Mouse (Mus musculus) fibroblast of lung, adult 2 months (primary cell): ENCODE results near the gene Ccdc85b.
A peak's percentile ranks its signal among the peaks of the same experiment; 100 is the strongest.

ENCODE experiments used
- DNase-seq: peaks from one replicate; pipeline ENCODE4 v3.0.0-alpha.2; 2011; ENCODE audit warnings: low read depth

Ccdc85b gene

GRCm38 (mm10) chr19:5481398-5481797 is 23.7 kb upstream of the Ccdc85b start:
- no peak for DNase-seq

GRCm38 (mm10) chr19:5480016-5480415 is 22.3 kb upstream of the Ccdc85b start:
- no peak for DNase-seq

GRCm38 (mm10) chr19:5477668-5478300 is 20.1 kb upstream of the Ccdc85b start:
- no peak for DNase-seq

GRCm38 (mm10) chr19:5477004-5477667 is 19.4 kb upstream of the Ccdc85b start:
- DNase-seq = no peak

- DNase-seq = no peak
These were observed 17.5 kb upstream of the Ccdc85b start for GRCm38 (mm10) chr19:5475069-5475714.

- DNase-seq = no peak
These were observed 16.8 kb upstream of the Ccdc85b start for GRCm38 (mm10) chr19:5474281-5475068.

GRCm38 (mm10) chr19:5473720-5474119 is 16.0 kb upstream of the Ccdc85b start, which contains the start of gene Efemp2:
TSS of gene Efemp2 (plus strand) at chr19:5473954.
- peak; percentile 68 for DNase-seq

- no peak for DNase-seq
These were observed 15.2 kb upstream of the Ccdc85b start for GRCm38 (mm10) chr19:5472857-5473256.

- no peak for DNase-seq
These were observed 14.2 kb upstream of the Ccdc85b start for GRCm38 (mm10) chr19:5471846-5472245.

- DNase-seq = no peak
These were observed 10.7 kb upstream of the Ccdc85b start, which contains the start of gene Ctsw for GRCm38 (mm10) chr19:5468374-5468773. TSS of gene Ctsw (minus strand) at chr19:5468507.

GRCm38 (mm10) chr19:5466916-5467500 is 9.3 kb upstream of the Ccdc85b start:
- no peak for DNase-seq

GRCm38 (mm10) chr19:5465037-5465436 is 7.3 kb upstream of the Ccdc85b start:
- DNase-seq = no peak

GRCm38 (mm10) chr19:5463791-5464562 is 6.3 kb upstream of the Ccdc85b start:
- DNase-seq = no peak

GRCm38 (mm10) chr19:5463212-5463611 is 5.5 kb upstream of the Ccdc85b start:
- DNase-seq = no peak

GRCm38 (mm10) chr19:5461411-5461810 is 3.7 kb upstream of the Ccdc85b start:
- DNase-seq = no peak

- DNase-seq = peak; percentile 70
These were observed 2.8 kb upstream of the Ccdc85b start, which contains the start of gene Fibp for GRCm38 (mm10) chr19:5460465-5460911. TSS of gene Fibp (plus strand) at chr19:5460615.

GRCm38 (mm10) chr19:5459896-5460295 is 2.2 kb upstream of the Ccdc85b start:
- no peak for DNase-seq

- no peak for DNase-seq
These were observed 1.3 kb upstream of the Ccdc85b start for GRCm38 (mm10) chr19:5459019-5459418.

GRCm38 (mm10) chr19:5456922-5457745 is 560 bp downstream of the Ccdc85b start:
- peak; percentile 70 for DNase-seq
